Mouse (Mus musculus): Measurements from ENCODE around the gene Prkca.

GRCm38 (mm10) chr11:108178258-108178657 lies 165.5 kb downstream of the Prkca start:
- TF ChIP-seq MAFK (IDR thresholded peaks at IDR 0.05; ENCODE audit: insufficient read depth, low read depth, low read length) (no peak), ZC3H11A (IDR thresholded peaks at IDR 0.05; ENCODE audit: borderline replicate concordance, low read depth, low read length) (no peak), HCFC1 (IDR thresholded peaks at IDR 0.05; ENCODE audit: borderline replicate concordance, insufficient read depth, low read length) (no peak), CHD2 (IDR thresholded peaks at IDR 0.05; ENCODE audit: low read depth, low read length) (no peak), ZNF384 (IDR thresholded peaks at IDR 0.05; ENCODE audit: low read depth, low read length) (no peak)
